Mouse (Mus musculus) E14TG2a.4 (cell line): ENCODE measurements at regions not wholly inside any gene's neighbourhood (a gene's known extent, or its start where the extent isn't known, plus 50 kb on each side); places are given as distances from the start of the nearest gene placed in this dataset.

ENCODE experiments used
- CTCF ChIP-seq: conservative IDR thresholded peaks from 2 replicates; pipeline ENCODE4 v1.5.1; 2014; ENCODE audit warnings: low read length
- NANOG ChIP-seq: IDR thresholded peaks from 2 replicates; pipeline ENCODE4 v1.6.1; 2014; ENCODE audit warnings: borderline replicate concordance, low read length, mixed read lengths

DNA sequence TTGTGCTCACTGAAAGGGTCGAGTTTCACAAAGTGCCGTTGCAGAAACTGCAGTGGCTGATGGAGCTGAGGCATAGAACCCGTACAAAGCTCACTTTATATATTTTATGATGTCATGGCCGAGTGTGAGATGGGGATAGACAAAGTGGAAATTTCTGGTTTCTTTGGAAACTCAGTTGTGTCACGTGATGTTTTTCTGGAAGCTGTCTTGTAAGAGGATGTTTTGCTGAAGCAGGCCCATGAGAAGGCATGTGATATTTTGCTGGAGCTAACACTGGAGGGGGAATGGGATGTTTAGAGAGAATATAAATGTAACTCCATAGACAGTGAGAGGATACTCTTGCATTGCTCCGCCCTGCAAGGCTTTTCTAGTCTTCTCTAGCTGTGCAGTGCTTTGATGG lies 311.7 kb downstream of the Tmem132b start:
- TF ChIP-seq CTCF = no peak
- no peak for TF ChIP-seq NANOG
